Mouse (Mus musculus): Measurements from ENCODE around the gene Bcl6b. TPM values are rescaled to one million over a fixed set of nuclear protein-coding genes. Genes with fewer than 3 reads are reported as not detected.

Gene Bcl6b
- total and polyA plus RNA-seq, 2 experiments from 2014 or later, result 4.2 to 5.3 TPM

- Histone ChIP-seq H3K27me3 (ENCODE audit: insufficient read depth, low read length) (peaks cover 23% of the 10 kb centered on the region), H3K4me2 (ENCODE audit: low read depth) (peak overlapping the region; percentile 80; the same call in 1 of the 2 replicates), H3K27ac (ENCODE audit: low read depth, low read length) (no peak overlapping the region), H3K9ac (no peak overlapping the region), H3K4me3 (ENCODE audit: low read depth, low read length) (peak overlapping the region; percentile 41; the same call in 1 of the 2 replicates), H3K9me3 (ENCODE audit: low read length) (no peaks in the 10 kb centered on the region), H3K36me3 (ENCODE audit: insufficient read depth) (peaks cover 7% of the 10 kb centered on the region), H3K4me1 (ENCODE audit: insufficient read depth) (peaks cover 12% of the 10 kb centered on the region)
- TF ChIP-seq CTCF (IDR thresholded peaks at IDR 0.05; ENCODE audit: low read depth), result peak; percentile 81
- ATAC-seq, result peak; percentile 68; the same call in 1 of the 2 replicates
- WGBS, result 10% methylated on average over 9 of the region's 9 CpGs
- peak; percentile 88 for DNase-seq
Measured at GRCm38 (mm10) chr11:70212896-70213295, 16.7 kb downstream of the Bcl6b start.

- WGBS, result 63% methylated on average over 6 of the region's 6 CpGs
- no peak for ATAC-seq
- Histone ChIP-seq H3K9ac (peak within 1 kb of the TSS; percentile 54; the same call in 1 of the 2 replicates), H3K9me3 (ENCODE audit: low read length) (no peaks in the 10 kb centered on the region), H3K4me3 (ENCODE audit: low read depth, low read length) (peak within 1 kb of the TSS; percentile 41), H3K27ac (ENCODE audit: low read depth, low read length) (no peak within 1 kb of the TSS), H3K36me3 (ENCODE audit: insufficient read depth) (peaks cover 4% of the 10 kb centered on the region), H3K4me2 (ENCODE audit: low read depth) (peak within 1 kb of the TSS; percentile 80), H3K4me1 (ENCODE audit: insufficient read depth) (peaks cover 12% of the 10 kb centered on the region), H3K27me3 (ENCODE audit: insufficient read depth, low read length) (peaks cover 23% of the 10 kb centered on the region)
- TF ChIP-seq CTCF (IDR thresholded peaks at IDR 0.05; ENCODE audit: low read depth), result no peak
- DNase-seq, result no peak
Measured at GRCm38 (mm10) chr11:70212423-70212822, 17.2 kb downstream of the Bcl6b start, which contains the start of gene Slc16a11. Gene Slc16a11 (plus strand): TSS chr11:70212752.

GRCm38 (mm10) chr11:70211972-70212371 lies 17.6 kb downstream of the Bcl6b start:
- 60% methylated on average over 6 of the region's 6 CpGs for WGBS
- Histone ChIP-seq H3K27me3 (ENCODE audit: insufficient read depth, low read length) (peaks cover 23% of the 10 kb centered on the region), H3K27ac (ENCODE audit: low read depth, low read length) (no peak overlapping the region), H3K9me3 (ENCODE audit: low read length) (no peaks in the 10 kb centered on the region), H3K36me3 (ENCODE audit: insufficient read depth) (no peaks in the 10 kb centered on the region; the same call in 1 of the 2 replicates), H3K9ac (no peak overlapping the region), H3K4me2 (ENCODE audit: low read depth) (no peak overlapping the region), H3K4me1 (ENCODE audit: insufficient read depth) (peaks cover 12% of the 10 kb centered on the region), H3K4me3 (ENCODE audit: low read depth, low read length) (no peak overlapping the region)
- TF ChIP-seq CTCF (IDR thresholded peaks at IDR 0.05; ENCODE audit: low read depth), result no peak
- ATAC-seq, result no peak
- DNase-seq, result no peak

DNA sequence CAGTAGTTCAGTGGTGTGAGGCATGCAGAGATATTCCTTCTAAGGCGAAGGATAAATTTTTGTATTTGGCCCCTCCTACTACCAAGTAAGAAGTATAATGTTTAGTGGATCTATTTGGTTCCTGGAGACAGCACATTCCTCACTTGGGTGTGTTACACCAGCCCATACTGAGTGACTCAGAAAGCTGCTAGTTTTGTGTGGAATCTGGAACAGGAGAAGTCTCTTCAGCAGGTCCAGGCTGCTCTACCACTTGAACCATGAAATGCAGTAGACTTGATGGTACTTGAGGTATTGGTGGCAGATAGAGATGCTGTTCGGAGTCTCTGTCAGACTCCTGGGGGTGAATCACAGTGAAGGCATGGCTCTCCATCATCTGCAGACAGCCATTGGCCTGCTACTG lies 18.9 kb downstream of the Bcl6b start:
- Histone ChIP-seq H3K4me1 (ENCODE audit: insufficient read depth) (peaks cover 12% of the 10 kb centered on the region), H3K36me3 (ENCODE audit: insufficient read depth) (no peaks in the 10 kb centered on the region), H3K27ac (ENCODE audit: low read depth, low read length) (no peak overlapping the region), H3K4me2 (ENCODE audit: low read depth) (no peak overlapping the region), H3K27me3 (ENCODE audit: insufficient read depth, low read length) (peaks cover 23% of the 10 kb centered on the region), H3K9ac (no peak overlapping the region), H3K9me3 (ENCODE audit: low read length) (no peaks in the 10 kb centered on the region), H3K4me3 (ENCODE audit: low read depth, low read length) (no peak overlapping the region)
- DNase-seq, result no peak
- WGBS, result 91% methylated on average over 2 of the region's 2 CpGs
- TF ChIP-seq CTCF (IDR thresholded peaks at IDR 0.05; ENCODE audit: low read depth), result no peak
- ATAC-seq, result no peak

GRCm38 (mm10) chr11:70208778-70209388 lies 20.7 kb downstream of the Bcl6b start:
- DNase-seq (no peak), ATAC-seq (no peak)
- H3K4me3 ChIP-seq (ENCODE audit: low read depth, low read length), result no peak overlapping the region
- no peaks in the 10 kb centered on the region for H3K36me3 ChIP-seq (ENCODE audit: insufficient read depth)
- 0 out of 2 replicates have a peak, but pooled peaks cover 3% of the 10 kb centered on the region for H3K4me1 ChIP-seq (ENCODE audit: insufficient read depth)
- no peak for TF ChIP-seq CTCF (IDR thresholded peaks at IDR 0.05; ENCODE audit: low read depth)
- 74% methylated on average over 5 of the region's 5 CpGs for WGBS
- H3K4me2 ChIP-seq (ENCODE audit: low read depth), result no peak overlapping the region
- no peak overlapping the region for H3K9ac ChIP-seq
- H3K27me3 ChIP-seq (ENCODE audit: insufficient read depth, low read length), result peaks cover 11% of the 10 kb centered on the region; the same call in 1 of the 2 replicates
- H3K27ac ChIP-seq (ENCODE audit: low read depth, low read length), result no peak overlapping the region
- H3K9me3 ChIP-seq (ENCODE audit: low read length), result no peaks in the 10 kb centered on the region

GRCm38 (mm10) chr11:70207283-70207682 lies 22.3 kb downstream of the Bcl6b start:
- no peak for TF ChIP-seq CTCF (IDR thresholded peaks at IDR 0.05; ENCODE audit: low read depth)
- Histone ChIP-seq H3K36me3 (ENCODE audit: insufficient read depth) (no peaks in the 10 kb centered on the region), H3K27ac (ENCODE audit: low read depth, low read length) (no peak overlapping the region), H3K27me3 (ENCODE audit: insufficient read depth, low read length) (0 out of 2 replicates have a peak, but pooled peaks cover 4% of the 10 kb centered on the region), H3K9ac (no peak overlapping the region), H3K4me1 (ENCODE audit: insufficient read depth) (no peaks in the 10 kb centered on the region), H3K9me3 (ENCODE audit: low read length) (no peaks in the 10 kb centered on the region), H3K4me3 (ENCODE audit: low read depth, low read length) (no peak overlapping the region), H3K4me2 (ENCODE audit: low read depth) (no peak overlapping the region)
- WGBS, result 88% methylated on average over 7 of the region's 7 CpGs
- DNase-seq (no peak), ATAC-seq (no peak)

DNA sequence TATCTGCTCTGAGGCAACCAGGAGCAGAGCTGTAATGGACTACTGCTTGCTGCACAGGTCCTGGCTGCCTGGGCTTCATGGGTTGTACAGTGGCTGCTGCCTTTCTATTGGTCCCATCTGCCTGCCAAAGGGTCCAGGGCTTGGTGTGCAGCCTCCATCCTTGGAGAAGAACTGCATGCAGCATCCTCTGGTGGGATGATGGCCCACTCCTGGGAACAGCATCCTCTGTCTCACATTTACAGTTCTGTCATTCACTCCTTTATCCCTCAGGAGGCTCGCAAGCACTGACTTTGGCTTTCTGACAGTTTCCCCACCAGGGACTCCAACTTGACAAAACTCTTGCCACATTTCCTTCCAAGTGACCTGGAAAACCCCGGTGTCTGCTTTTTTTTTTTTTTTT lies 22.8 kb downstream of the Bcl6b start:
- no peaks in the 10 kb centered on the region for H3K36me3 ChIP-seq (ENCODE audit: insufficient read depth)
- no peak overlapping the region for H3K9ac ChIP-seq
- H3K4me3 ChIP-seq (ENCODE audit: low read depth, low read length), result no peak overlapping the region
- no peak for ATAC-seq
- no peaks in the 10 kb centered on the region for H3K9me3 ChIP-seq (ENCODE audit: low read length)
- no peaks in the 10 kb centered on the region for H3K27me3 ChIP-seq (ENCODE audit: insufficient read depth, low read length)
- 75% methylated on average over 2 of the region's 2 CpGs for WGBS
- TF ChIP-seq CTCF (IDR thresholded peaks at IDR 0.05; ENCODE audit: low read depth), result no peak
- DNase-seq, result no peak
- no peak overlapping the region for H3K27ac ChIP-seq (ENCODE audit: low read depth, low read length)
- H3K4me2 ChIP-seq (ENCODE audit: low read depth), result no peak overlapping the region
- no peaks in the 10 kb centered on the region for H3K4me1 ChIP-seq (ENCODE audit: insufficient read depth)

Data from forebrain, postnatal 0 days (tissue).